In genomic region chr1:88223591-88223990, GRCm38 (mm10) we compare ENCODE assay signal across 13 mouse cellular contexts. TPM values are rescaled to one million over a fixed set of nuclear protein-coding genes. Genes with fewer than 3 reads are reported as not detected.
A peak's percentile ranks its signal among the peaks of the same experiment; 100 is the strongest.
DNase-seq lines count a peak whose midpoint lies in the region; ATAC-seq lines count a peak whose summit lies in the region.
"Had no signal": no experiment of that assay in that cellular context is flagged by ENCODE, and none has a peak within 500 bp of the region (broad histone marks: within the 10 kb centered on the region; RNA-seq: fewer than 3 reads in every experiment).

No protein-coding gene starts in this region.

- no peak overlapping the region for H3K4me3 ChIP-seq in heart, embryonic 12.5 days
- no peak overlapping the region for H3K4me3 ChIP-seq in hindbrain, embryonic 11.5 days (ENCODE audit: low read depth, low read length)
- H3K4me3 ChIP-seq: hindbrain, embryonic 13.5 days had no signal

- H3K4me1 ChIP-seq in heart, embryonic 12.5 days (replicated peaks): no peaks in the 10 kb centered on the region
- no peaks in the 10 kb centered on the region for H3K4me1 ChIP-seq in hindbrain, embryonic 11.5 days (replicated peaks; ENCODE audit: control insufficient read depth, insufficient read depth, low read length)
- H3K4me1 ChIP-seq: hindbrain, embryonic 13.5 days had no signal

- no peak for ATAC-seq in heart, embryonic 12.5 days (ENCODE audit: insufficient number of reproducible peaks, low FRiP score)
- no peak for ATAC-seq in hindbrain, embryonic 11.5 days (ENCODE audit: low FRiP score)

- no peaks in the 10 kb centered on the region for H3K27me3 ChIP-seq in heart, embryonic 12.5 days (replicated peaks)
- H3K27me3 ChIP-seq in hindbrain, embryonic 11.5 days (ENCODE audit: control insufficient read depth, insufficient read depth, low read length): no peaks in the 10 kb centered on the region
- H3K27me3 ChIP-seq: hindbrain, embryonic 13.5 days had no signal

- no peaks in the 10 kb centered on the region for H3K36me3 ChIP-seq in heart, embryonic 12.5 days
- no peaks in the 10 kb centered on the region for H3K36me3 ChIP-seq in hindbrain, embryonic 11.5 days (ENCODE audit: control insufficient read depth, insufficient read depth, low read length)
- H3K36me3 ChIP-seq: hindbrain, embryonic 13.5 days had no signal

- 49% methylated on average over 1 of the region's 1 CpGs for WGBS in heart, embryonic 12.5 days
- 62% methylated on average over 1 of the region's 1 CpGs for WGBS in hindbrain, embryonic 11.5 days

- no peak overlapping the region for H3K9ac ChIP-seq in heart, embryonic 12.5 days
- H3K9ac ChIP-seq in hindbrain, embryonic 11.5 days (ENCODE audit: low read depth, low read length): no peak overlapping the region
- H3K9ac ChIP-seq: hindbrain, embryonic 13.5 days had no signal

- DNase-seq in heart, adult 18-20 months: peak; percentile 9 to 17
- peak; percentile 7 for DNase-seq in ovary, postnatal 10 days (ENCODE audit: low spot score)
- no peak for DNase-seq in ovary, postnatal 14 days (ENCODE audit: low spot score)
- peak; percentile 13 for DNase-seq in heart, adult 8-10 months (ENCODE audit: low spot score)
- peak; percentile 25 to 34 for DNase-seq in lung, postnatal 4 days
- no peak for DNase-seq in cerebellum, postnatal 25 days
- no peak for DNase-seq in hindbrain, embryonic 11.5 days (ENCODE audit: low spot score)
- DNase-seq: cerebellum, postnatal 14 days; midbrain, embryonic 14.5 days; thymus, postnatal 25 days had no signal

- no peak overlapping the region for H3K4me2 ChIP-seq in heart, embryonic 12.5 days
- H3K4me2 ChIP-seq in hindbrain, embryonic 11.5 days (replicated peaks; ENCODE audit: low read depth, low read length): no peak overlapping the region
- H3K4me2 ChIP-seq: hindbrain, embryonic 13.5 days had no signal

- H3K9me3 ChIP-seq in heart, embryonic 12.5 days (replicated peaks): peaks cover 31% of the 10 kb centered on the region
- peaks cover 37% of the 10 kb centered on the region for H3K9me3 ChIP-seq in hindbrain, embryonic 11.5 days (ENCODE audit: control insufficient read depth, low read length)

- H3K27ac ChIP-seq in heart, embryonic 12.5 days (ENCODE audit: poor library complexity, severe bottlenecking): no peak overlapping the region
- no peak overlapping the region for H3K27ac ChIP-seq in hindbrain, embryonic 11.5 days (ENCODE audit: low read depth, low read length)
- H3K27ac ChIP-seq: hindbrain, embryonic 13.5 days had no signal

RNA-seq across cellular contexts. Expression of gene Mroh2a, which starts 3.2 kb away (rescaled TPM):
- total RNA-seq in heart, adult 18-20 months (2021): not detected
- polyA plus RNA-seq in heart, embryonic 12.5 days (2016; fragmentation: Nextera tagmentation; extraction: Ambion mirVana): 0.56 and 0.83 TPM in 2 replicates
- under 1 TPM in 1 of 4 experiments, not detected in 3; 0.35 TPM for total RNA-seq in heart, adult 8-10 months (2022)
- 1.3 and 1.7 TPM in 2 replicates for polyA plus RNA-seq in hindbrain, embryonic 11.5 days (2014; fragmentation: Nextera tagmentation; extraction: Ambion mirVana)

RNA-seq across cellular contexts. Expression of gene Ugt1a1, which starts 11.8 kb away (rescaled TPM):
- under 1 TPM in 1 of 2 experiments, not detected in 1; 0.20 TPM for total RNA-seq in heart, adult 18-20 months (2021)
- polyA plus RNA-seq in heart, embryonic 12.5 days (2016; fragmentation: Nextera tagmentation; extraction: Ambion mirVana): 0.22 TPM in 1 of 2 replicates, not detected in the other
- total RNA-seq in heart, adult 8-10 months (2022): not detected
- not detected in 2 replicates for polyA plus RNA-seq in hindbrain, embryonic 11.5 days (2014; fragmentation: Nextera tagmentation; extraction: Ambion mirVana)
- polyA plus RNA-seq: hindbrain, embryonic 13.5 days; midbrain, embryonic 14.5 days; neural tube, embryonic 14.5 days had no signal

RNA-seq across cellular contexts. Expression of gene Dnajb3, which starts 18.0 kb away (rescaled TPM):
- under 1 TPM in 1 of 2 experiments, not detected in 1; 0.28 TPM for total RNA-seq in heart, adult 18-20 months (2021)
- polyA plus RNA-seq in heart, embryonic 12.5 days (2016; fragmentation: Nextera tagmentation; extraction: Ambion mirVana): 7.6 and 8.4 TPM in 2 replicates
- total RNA-seq in heart, adult 8-10 months (2022): under 1 TPM; 0.26 to 0.60 (median 0.41) TPM
- polyA plus RNA-seq in hindbrain, embryonic 11.5 days (2014; fragmentation: Nextera tagmentation; extraction: Ambion mirVana): 14.0 and 14.7 TPM in 2 replicates

RNA-seq across cellular contexts. Expression of gene Ugt1a2, which starts 23.2 kb away (rescaled TPM):
- total RNA-seq in heart, adult 18-20 months (2021): not detected
- polyA plus RNA-seq in heart, embryonic 12.5 days (2016; fragmentation: Nextera tagmentation; extraction: Ambion mirVana): not detected in 2 replicates
- total RNA-seq in heart, adult 8-10 months (2022): under 1 TPM in 1 of 4 experiments, not detected in 3; 0.12 TPM
- not detected in 2 replicates for polyA plus RNA-seq in hindbrain, embryonic 11.5 days (2014; fragmentation: Nextera tagmentation; extraction: Ambion mirVana)
- polyA plus RNA-seq: hindbrain, embryonic 13.5 days; midbrain, embryonic 14.5 days had no signal

RNA-seq across cellular contexts. Expression of gene Hjurp, which starts 53.8 kb away (rescaled TPM):
- 10 to 100 TPM; 10.6 to 11.0 TPM for total RNA-seq in heart, adult 18-20 months (2021)
- polyA plus RNA-seq in heart, embryonic 12.5 days (2016; fragmentation: Nextera tagmentation; extraction: Ambion mirVana): 141 TPM in 2 replicates
- total RNA-seq in heart, adult 8-10 months (2022): 10 to 100 TPM; 10.6 to 14.2 (median 11.0) TPM
- 126 and 136 TPM in 2 replicates for polyA plus RNA-seq in hindbrain, embryonic 11.5 days (2014; fragmentation: Nextera tagmentation; extraction: Ambion mirVana)

Comparison
In these comparisons a context has a peak if more than half of its experiments do, and no peak if none do; other contexts are left out.
1. DNase-seq: peak in heart, adult 18-20 months (2 of 2), ovary, postnatal 10 days (single experiment), heart, adult 8-10 months (single experiment) and lung, postnatal 4 days (2 of 2); none in ovary, postnatal 14 days (single experiment), cerebellum, postnatal 25 days (0 of 2) and hindbrain, embryonic 11.5 days (single experiment).